Mouse (Mus musculus) cerebellum, adult 11-12 months (tissue): Measurements from ENCODE around the gene Gm8947.
"Not testable (repeated sequence)": the region's sequence is repeated elsewhere in the genome, so short reads cannot be mapped to it uniquely, and the experiment has no call there.

Source experiments
- DNase-seq: peaks from one replicate; pipeline ENCODE4 v3.0.0; 2022

Gene Gm8947

GRCm38 (mm10) chr1:151182266-151182665 is 9.9 kb upstream of the Gm8947 start, which contains the start of gene Gm47985:
Gm47985 (plus strand) TSS chr1:151182537.
- DNase-seq, result not testable (repeated sequence)

- DNase-seq, result not testable (repeated sequence)
Measured at GRCm38 (mm10) chr1:151186186-151186585, 6.0 kb upstream of the Gm8947 start.

GRCm38 (mm10) chr1:151186879-151187424 is 5.2 kb upstream of the Gm8947 start:
- not testable (repeated sequence) for DNase-seq

- no peak for DNase-seq
Measured at GRCm38 (mm10) chr1:151188469-151188868, 3.7 kb upstream of the Gm8947 start.

- not testable (repeated sequence) for DNase-seq
Measured at GRCm38 (mm10) chr1:151192739-151193138, 563 bp downstream of the Gm8947 start.

GRCm38 (mm10) chr1:151195986-151196385 is 3.8 kb downstream of the Gm8947 start:
- not testable (repeated sequence) for DNase-seq

- DNase-seq, result not testable (repeated sequence)
Measured at GRCm38 (mm10) chr1:151196690-151197089, 4.5 kb downstream of the Gm8947 start.

GRCm38 (mm10) chr1:151198120-151198519 is 5.9 kb downstream of the Gm8947 start, which contains the start of gene Gm47995:
Gm47995 (plus strand) TSS chr1:151198448.
- not testable (repeated sequence) for DNase-seq

GRCm38 (mm10) chr1:151200620-151201019 is 8.4 kb downstream of the Gm8947 start:
- DNase-seq, result not testable (repeated sequence)

GRCm38 (mm10) chr1:151202771-151203170 is 10.6 kb downstream of the Gm8947 start:
- DNase-seq, result not testable (repeated sequence)

- not testable (repeated sequence) for DNase-seq
Measured at GRCm38 (mm10) chr1:151203818-151204217, 11.6 kb downstream of the Gm8947 start, which contains the start of gene 3110040M04Rik. 3110040M04Rik (plus strand) TSS chr1:151204121.

GRCm38 (mm10) chr1:151208493-151208892 is 16.3 kb downstream of the Gm8947 start:
- DNase-seq, result not testable (repeated sequence)

GRCm38 (mm10) chr1:151208944-151209343 is 16.8 kb downstream of the Gm8947 start:
- DNase-seq, result not testable (repeated sequence)

- not testable (repeated sequence) for DNase-seq
Measured at GRCm38 (mm10) chr1:151209824-151210355, 17.7 kb downstream of the Gm8947 start, which contains the start of gene Gm47996. Gm47996 (plus strand) TSS chr1:151210131.

GRCm38 (mm10) chr1:151211666-151212065 is 19.5 kb downstream of the Gm8947 start:
- not testable (repeated sequence) for DNase-seq

- DNase-seq, result no peak
Measured at GRCm38 (mm10) chr1:151214862-151215261, 22.7 kb downstream of the Gm8947 start.

- no peak for DNase-seq
Measured at GRCm38 (mm10) chr1:151215985-151216384, 23.8 kb downstream of the Gm8947 start.

GRCm38 (mm10) chr1:151216417-151216816 is 24.2 kb downstream of the Gm8947 start:
- DNase-seq, result no peak

- DNase-seq, result no peak
Measured at GRCm38 (mm10) chr1:151219045-151219444, 26.9 kb downstream of the Gm8947 start.

- DNase-seq, result no peak
Measured at GRCm38 (mm10) chr1:151220098-151220497, 27.9 kb downstream of the Gm8947 start.

GRCm38 (mm10) chr1:151222561-151223267 is 30.5 kb downstream of the Gm8947 start:
- no peak for DNase-seq

- no peak for DNase-seq
Measured at GRCm38 (mm10) chr1:151223377-151223776, 31.2 kb downstream of the Gm8947 start.

- DNase-seq, result no peak
Measured at GRCm38 (mm10) chr1:151224536-151224935, 32.4 kb downstream of the Gm8947 start.

GRCm38 (mm10) chr1:151227506-151227905 is 35.3 kb downstream of the Gm8947 start:
- no peak for DNase-seq
